26 mouse cellular contexts compared by ENCODE assay signal in genomic region chr6:135352537-135352936, GRCm38 (mm10). TPM values are rescaled to one million over a fixed set of nuclear protein-coding genes. Genes with fewer than 3 reads are reported as not detected.
DNase-seq lines count a peak whose midpoint lies in the region; ATAC-seq and TF ChIP-seq lines count a peak whose summit lies in the region.
"Had no signal": no experiment of that assay in that cellular context is flagged by ENCODE, and none has a peak within 500 bp of the region (broad histone marks: within the 10 kb centered on the region; RNA-seq: fewer than 3 reads in every experiment).

No protein-coding gene starts in this region.

- ATAC-seq in lung, embryonic 15.5 days (ENCODE audit: borderline replicate concordance, extremely low read depth, low FRiP score, low TSS enrichment): peak; percentile 27; the same call in 1 of the 2 replicates
- ATAC-seq in limb, embryonic 14.5 days (ENCODE audit: low FRiP score, low read depth): no peak
- ATAC-seq in cerebellum, adult (ENCODE audit: insufficient number of reproducible peaks, low FRiP score, low TSS enrichment): no peak

- WGBS in kidney, adult 2 months: 74% methylated on average over 4 of the region's 4 CpGs
- WGBS in lung, embryonic 15.5 days: 60% methylated on average over 4 of the region's 4 CpGs
- WGBS in lung, adult 2 months: 57% methylated on average over 4 of the region's 4 CpGs
- 90% methylated on average over 4 of the region's 4 CpGs for WGBS in limb, embryonic 14.5 days

- H3K27ac ChIP-seq in kidney, adult 2 months (ENCODE audit: insufficient read depth, low read depth, low read length): peak overlapping the region; percentile 94; the same call in 1 of the 2 replicates
- no peak overlapping the region for H3K27ac ChIP-seq in lung, embryonic 15.5 days
- peak overlapping the region; percentile 45; the same call in 1 of the 2 replicates for H3K27ac ChIP-seq in limb, embryonic 14.5 days (replicated peaks; ENCODE audit: low read depth, low read length)
- H3K27ac ChIP-seq: heart, embryonic 13.5 days; hindbrain, embryonic 14.5 days; layer of hippocampus, adult 2 months; liver, embryonic 15.5 days; midbrain, embryonic 13.5 days had no signal

- H3K9me3 ChIP-seq in lung, embryonic 15.5 days: no peaks in the 10 kb centered on the region
- no peaks in the 10 kb centered on the region for H3K9me3 ChIP-seq in limb, embryonic 14.5 days (ENCODE audit: control insufficient read depth, low read length)
- H3K9me3 ChIP-seq: heart, embryonic 13.5 days; liver, embryonic 15.5 days; megakaryocyte, embryonic 14.5 days; midbrain, embryonic 13.5 days had no signal

- no peak for TF ChIP-seq CTCF in kidney, adult 2 months (conservative IDR thresholded peaks at IDR 0.05; ENCODE audit: insufficient read depth, insufficient read length, low read depth, low read length)
- TF ChIP-seq CTCF in lung, adult 2 months (IDR thresholded peaks at IDR 0.05; ENCODE audit: insufficient read depth, low read length): no peak

- no peak overlapping the region for H3K4me3 ChIP-seq in kidney, adult 2 months (ENCODE audit: insufficient read depth, low read depth, low read length)
- no peak overlapping the region for H3K4me3 ChIP-seq in lung, embryonic 15.5 days
- no peak overlapping the region for H3K4me3 ChIP-seq in lung, adult 2 months (replicated peaks; ENCODE audit: extremely low read depth, low read depth, low read length)
- H3K4me3 ChIP-seq in limb, embryonic 14.5 days (replicated peaks; ENCODE audit: low read length): no peak overlapping the region
- H3K4me3 ChIP-seq: heart, embryonic 13.5 days; layer of hippocampus, adult 2 months; liver, embryonic 15.5 days; megakaryocyte, embryonic 14.5 days; midbrain, embryonic 13.5 days had no signal

- no peak for DNase-seq in kidney, adult 2 months
- no peak for DNase-seq in kidney, postnatal 36 days
- no peak for DNase-seq in lung, adult 2 months
- DNase-seq in limb, embryonic 14.5 days (ENCODE audit: low spot score): no peak
- no peak for DNase-seq in yolk sac, embryonic 10.5 days (ENCODE audit: low spot score)
- DNase-seq: adrenal gland, postnatal 10 days; B cell, adult 2 months; cerebellum, adult 11 months; cerebellum, adult 9-10 months; cerebellum, postnatal 36 days; gastrocnemius, postnatal 10 days; heart, postnatal 10 days; kidney, postnatal 14 days; lung, postnatal 4 days had no signal

- no peaks in the 10 kb centered on the region for H3K27me3 ChIP-seq in kidney, adult 2 months (replicated peaks; ENCODE audit: control insufficient read depth, insufficient read depth, low read length)
- no peaks in the 10 kb centered on the region for H3K27me3 ChIP-seq in lung, embryonic 15.5 days
- H3K27me3 ChIP-seq in limb, embryonic 14.5 days (ENCODE audit: control insufficient read depth, insufficient read depth, low read length): no peaks in the 10 kb centered on the region
- H3K27me3 ChIP-seq: heart, embryonic 13.5 days; liver, embryonic 15.5 days; midbrain, embryonic 13.5 days had no signal

- peaks cover 10% of the 10 kb centered on the region; the same call in 1 of the 2 replicates for H3K4me1 ChIP-seq in kidney, adult 2 months (ENCODE audit: control insufficient read depth, insufficient read depth, low read length)
- H3K4me1 ChIP-seq in lung, embryonic 15.5 days: peaks cover 22% of the 10 kb centered on the region
- H3K4me1 ChIP-seq in lung, adult 2 months (ENCODE audit: control insufficient read depth, insufficient read depth, low read length): peaks cover 4% of the 10 kb centered on the region
- peaks cover 20% of the 10 kb centered on the region for H3K4me1 ChIP-seq in limb, embryonic 14.5 days (ENCODE audit: control insufficient read depth, insufficient read depth, low read length)
- H3K4me1 ChIP-seq: liver, embryonic 15.5 days; midbrain, embryonic 13.5 days had no signal

- H3K9ac ChIP-seq in lung, embryonic 15.5 days: no peak overlapping the region
- H3K9ac ChIP-seq in limb, embryonic 14.5 days (ENCODE audit: low read depth, low read length, severe bottlenecking): no peak overlapping the region
- H3K9ac ChIP-seq: heart, embryonic 13.5 days; hindbrain, embryonic 14.5 days; liver, embryonic 15.5 days; midbrain, embryonic 13.5 days had no signal

- no peak for TF ChIP-seq POLR2A in kidney, adult 2 months (IDR thresholded peaks at IDR 0.05; ENCODE audit: low read depth, low read length)
- no peak for TF ChIP-seq POLR2A in lung, adult 2 months (IDR thresholded peaks at IDR 0.05; ENCODE audit: borderline replicate concordance, extremely low read depth, low read depth, low read length)
- TF ChIP-seq POLR2A in limb, embryonic 14.5 days (IDR thresholded peaks at IDR 0.05; ENCODE audit: borderline replicate concordance, extremely low read depth, insufficient read depth, insufficient read length): no peak

- H3K36me3 ChIP-seq in kidney, adult 2 months (ENCODE audit: control insufficient read depth, insufficient read depth, low read length): no peaks in the 10 kb centered on the region
- H3K36me3 ChIP-seq in lung, embryonic 15.5 days: no peaks in the 10 kb centered on the region
- H3K36me3 ChIP-seq in limb, embryonic 14.5 days (ENCODE audit: control insufficient read depth, insufficient read depth, low read length): no peaks in the 10 kb centered on the region
- H3K36me3 ChIP-seq: heart, embryonic 13.5 days; liver, embryonic 15.5 days; midbrain, embryonic 13.5 days had no signal

- H3K4me2 ChIP-seq in lung, embryonic 15.5 days: no peak overlapping the region
- no peak overlapping the region for H3K4me2 ChIP-seq in limb, embryonic 14.5 days (replicated peaks; ENCODE audit: low read depth, low read length, severe bottlenecking)
- H3K4me2 ChIP-seq: heart, embryonic 13.5 days; hindbrain, embryonic 14.5 days; liver, embryonic 15.5 days; midbrain, embryonic 13.5 days had no signal

RNA-seq across cellular contexts. Expression of gene Emp1, which starts 9.8 kb away (rescaled TPM):
- polyA plus RNA-seq in kidney, adult 2 months (2012; rRNA removed): 56.0 and 66.3 TPM in 2 replicates
- 90.4 and 94.2 TPM in 2 replicates for polyA plus RNA-seq in lung, embryonic 15.5 days (2015; fragmentation: Nextera tagmentation; extraction: Ambion mirVana)
- 105 and 215 TPM in 2 replicates for polyA plus RNA-seq in lung, adult 2 months (2012; rRNA removed)
- polyA plus RNA-seq in limb, embryonic 14.5 days (2012; rRNA removed): 366 and 528 TPM in 2 replicates
- polyA plus RNA-seq in limb, embryonic 14.5 days (2014; fragmentation: Nextera tagmentation; extraction: Ambion mirVana): 91.7 and 98.9 TPM in 2 replicates

RNA-seq across cellular contexts. Expression of gene Pbp2, which starts 42.3 kb away (rescaled TPM):
- polyA plus RNA-seq in kidney, adult 2 months (2012; rRNA removed): 0.16 TPM in 1 of 2 replicates, not detected in the other
- polyA plus RNA-seq in lung, embryonic 15.5 days (2015; fragmentation: Nextera tagmentation; extraction: Ambion mirVana): 0.22 and 0.36 TPM in 2 replicates
- 0.15 TPM in 1 of 2 replicates, not detected in the other for polyA plus RNA-seq in lung, adult 2 months (2012; rRNA removed)
- polyA plus RNA-seq in limb, embryonic 14.5 days (2012; rRNA removed): 0.34 and 0.46 TPM in 2 replicates
- polyA plus RNA-seq in limb, embryonic 14.5 days (2014; fragmentation: Nextera tagmentation; extraction: Ambion mirVana): 0.29 and 0.46 TPM in 2 replicates
- polyA plus RNA-seq: embryonic facial prominence, embryonic 11.5 days; heart, embryonic 13.5 days; intestine, postnatal 0 days; liver, adult 2 months; liver, embryonic 15.5 days; midbrain, embryonic 13.5 days; stomach, embryonic 14.5 days had no signal
